Mouse (Mus musculus) embryo, embryonic 11.5 days (tissue): ENCODE data around the gene Eps8.

ENCODE experiments used
- DNase-seq: peaks from one replicate; pipeline ENCODE4 v3.0.0-alpha.2; 2012; ENCODE audit warnings: low read depth, low spot score

The Eps8 gene

GRCm38 (mm10) chr6:137519529-137520342 is 134.9 kb downstream of the Eps8 start:
- DNase-seq = no peak

- no peak for DNase-seq
These were observed 139.8 kb downstream of the Eps8 start for GRCm38 (mm10) chr6:137514872-137515271.

GRCm38 (mm10) chr6:137512753-137513152 is 141.9 kb downstream of the Eps8 start:
- DNase-seq = no peak

- DNase-seq = no peak
These were observed 145.2 kb downstream of the Eps8 start for GRCm38 (mm10) chr6:137509341-137510045.

GRCm38 (mm10) chr6:137508936-137509335 is 145.7 kb downstream of the Eps8 start:
- no peak for DNase-seq

GRCm38 (mm10) chr6:137506563-137506962 is 148.1 kb downstream of the Eps8 start:
- no peak for DNase-seq

DNA sequence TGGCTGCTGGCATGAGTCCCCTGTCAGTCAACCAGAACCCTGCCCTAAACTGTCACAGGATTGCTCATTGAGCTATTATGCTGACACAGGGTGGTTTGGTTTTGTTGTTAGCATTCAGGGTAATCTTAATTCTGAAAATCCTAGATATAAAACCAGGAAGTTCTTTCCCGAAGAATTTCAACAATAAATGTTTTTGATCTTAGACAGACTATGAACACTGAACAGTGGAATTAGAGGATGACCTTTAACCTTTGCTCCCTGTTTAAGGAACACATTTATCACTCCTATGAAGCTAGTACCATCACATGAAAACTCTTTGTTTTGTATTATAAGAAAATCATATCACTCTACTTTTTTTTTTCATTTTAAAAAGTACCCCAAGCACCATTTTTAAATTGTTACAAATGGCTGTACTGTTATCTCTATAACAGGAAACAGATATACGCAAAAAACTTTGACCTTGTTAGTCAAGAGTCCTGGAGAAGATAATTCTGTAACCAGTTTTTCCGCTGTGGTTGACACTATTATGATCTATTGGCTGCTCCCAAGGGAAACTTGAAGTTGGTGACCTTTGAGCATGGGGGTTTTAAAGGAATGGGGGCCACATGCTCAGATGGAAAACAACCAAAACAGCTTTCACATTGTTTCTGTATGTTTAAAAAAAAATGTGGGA is 149.0 kb downstream of the Eps8 start:
- no peak for DNase-seq

GRCm38 (mm10) chr6:137504052-137504451 is 150.6 kb downstream of the Eps8 start:
- DNase-seq = no peak

DNA sequence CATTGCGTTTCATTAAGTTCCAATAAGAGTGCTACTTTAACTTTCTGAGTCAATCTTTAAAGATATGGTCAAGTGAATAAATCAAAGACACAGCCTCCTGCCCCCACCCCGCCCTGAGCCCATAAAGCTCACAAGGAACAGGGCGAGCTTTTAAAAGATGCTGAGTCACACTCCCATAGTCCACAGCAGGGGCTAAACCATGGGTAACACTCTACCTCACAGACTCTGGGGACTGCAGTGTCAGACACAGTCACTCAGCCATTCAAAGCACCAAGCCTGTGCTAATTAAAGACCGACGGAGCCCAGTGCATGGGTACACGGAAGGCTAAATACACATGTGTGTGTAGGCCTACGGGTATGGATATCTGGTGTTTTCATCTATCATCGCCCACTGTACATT is 151.2 kb downstream of the Eps8 start:
- no peak for DNase-seq

DNA sequence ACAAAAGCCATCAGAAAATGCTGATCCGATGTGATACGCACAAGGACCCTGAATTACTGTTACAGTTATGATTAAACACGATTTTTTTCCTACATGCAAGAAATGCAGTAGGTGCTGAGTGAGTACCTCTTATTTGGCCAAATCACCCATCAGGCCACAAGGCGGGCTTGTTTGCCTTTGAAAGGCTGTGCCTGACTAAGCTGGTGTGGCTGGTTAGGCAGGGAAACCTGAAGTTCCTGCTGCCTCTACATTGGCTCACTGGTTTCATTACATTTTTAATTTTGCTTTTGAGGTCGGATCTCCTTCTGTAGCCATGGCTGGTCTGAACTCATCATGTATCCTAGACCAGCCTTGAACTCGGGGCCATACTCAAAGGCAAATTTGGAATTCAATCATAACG is 151.7 kb downstream of the Eps8 start:
- DNase-seq = no peak

DNA sequence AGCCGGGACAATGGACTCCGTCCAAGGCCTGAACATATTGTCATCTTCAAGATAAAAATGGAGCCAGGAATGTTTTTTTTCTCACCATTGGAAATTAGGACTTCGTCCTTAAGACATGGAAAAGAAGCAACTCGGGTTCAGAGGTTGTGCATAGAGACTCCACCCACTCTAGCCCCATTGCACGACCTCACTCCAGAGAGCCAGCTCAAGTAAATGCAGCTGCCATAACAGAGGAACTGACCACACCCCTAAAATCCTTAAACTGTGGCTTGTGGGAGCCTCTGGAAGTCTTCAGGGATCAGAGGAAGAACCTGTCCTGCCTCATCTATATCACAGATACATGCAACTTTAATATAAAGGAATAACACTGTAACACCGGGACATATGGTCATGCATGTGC is 155.9 kb downstream of the Eps8 start:
- no peak for DNase-seq

- DNase-seq = no peak
These were observed 157.4 kb downstream of the Eps8 start for GRCm38 (mm10) chr6:137497208-137497835.

DNA sequence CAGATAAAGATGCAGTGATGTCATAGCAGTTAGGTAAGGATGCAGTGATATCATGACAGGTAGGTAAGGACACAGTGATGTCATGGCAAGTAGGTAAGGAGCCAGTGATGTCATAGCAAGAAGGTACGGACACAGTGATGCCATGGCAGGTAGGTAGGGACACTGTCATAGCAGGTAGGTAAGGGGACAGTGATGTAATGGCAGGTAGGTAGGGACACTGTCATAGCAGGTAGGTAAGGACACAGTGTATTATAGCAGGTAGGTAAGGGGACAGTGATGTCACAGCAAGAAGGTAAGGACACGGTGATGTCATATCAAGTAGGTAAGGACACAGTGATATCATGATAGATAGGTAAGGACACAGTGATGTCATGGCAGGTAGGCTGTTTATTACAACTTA is 158.1 kb downstream of the Eps8 start:
- DNase-seq = no peak

GRCm38 (mm10) chr6:137495233-137495632 is 159.4 kb downstream of the Eps8 start:
- DNase-seq = no peak

DNA sequence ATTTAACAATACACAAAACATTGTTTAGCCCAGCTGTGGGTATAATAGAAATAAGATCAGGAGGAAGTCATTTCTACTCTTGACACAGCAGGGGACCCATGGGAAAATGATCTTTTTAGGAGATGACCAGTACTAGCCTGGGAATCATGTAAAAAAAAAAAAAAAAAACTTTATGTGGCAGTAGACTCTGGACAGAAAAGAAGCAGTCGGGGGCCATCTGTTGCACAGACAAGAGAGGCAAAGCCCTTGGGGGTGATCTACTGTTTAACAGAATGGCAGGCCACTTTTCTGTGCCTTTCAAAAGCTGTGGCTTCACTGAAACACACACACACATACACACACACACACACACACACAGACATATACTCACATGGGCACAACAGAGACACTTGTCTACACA is 159.9 kb downstream of the Eps8 start:
- no peak for DNase-seq

DNA sequence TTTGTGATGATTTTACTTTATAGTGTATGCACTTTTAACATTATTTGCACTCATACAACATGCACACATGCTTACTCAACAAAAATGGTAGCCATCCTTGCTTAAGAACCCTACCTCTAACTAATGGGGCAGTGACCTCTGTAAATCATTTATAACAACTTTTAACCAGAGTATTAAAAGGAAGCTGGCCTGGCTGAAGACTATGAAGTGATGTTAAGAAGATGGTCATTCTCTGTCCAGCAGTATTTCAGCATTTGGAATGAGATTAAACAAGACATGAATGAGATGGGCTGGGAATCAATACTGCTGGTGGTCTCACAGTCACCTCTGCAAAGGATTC is 160.6 kb downstream of the Eps8 start:
- DNase-seq = no peak

- DNase-seq = no peak
These were observed 161.2 kb downstream of the Eps8 start for GRCm38 (mm10) chr6:137493211-137494135.

- no peak for DNase-seq
These were observed 162.1 kb downstream of the Eps8 start for GRCm38 (mm10) chr6:137492582-137492981.

GRCm38 (mm10) chr6:137491659-137492058 is 163.0 kb downstream of the Eps8 start:
- no peak for DNase-seq

DNA sequence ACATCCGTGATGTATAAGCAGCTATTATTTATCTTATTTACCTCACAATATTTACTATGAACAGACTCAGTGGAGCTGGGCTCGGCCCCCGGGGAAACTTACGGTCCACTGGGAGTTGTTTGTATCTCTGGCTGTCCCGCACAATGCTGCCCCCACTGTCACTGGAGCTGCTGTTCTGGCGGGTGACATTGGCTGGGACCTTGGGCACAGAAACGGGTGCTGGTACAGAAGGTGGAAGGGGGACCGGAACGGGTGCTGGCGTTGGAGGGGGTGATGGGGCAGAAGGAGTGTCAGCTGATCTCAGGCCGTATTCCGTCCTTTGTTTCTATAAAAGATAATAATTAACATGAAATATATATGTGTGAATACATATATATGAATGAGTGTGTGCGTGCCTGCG is 164.6 kb downstream of the Eps8 start:
- DNase-seq = no peak

GRCm38 (mm10) chr6:137487443-137487842 is 167.2 kb downstream of the Eps8 start:
- no peak for DNase-seq
